Mouse (Mus musculus) heart, embryonic 14.5 days (tissue): ENCODE results near the gene Selenoh. TPM values are rescaled to one million over a fixed set of nuclear protein-coding genes. Genes with fewer than 3 reads are reported as not detected.

Source experiments
- ATAC-seq: fragments of 200-750 bp; cut with Nextera tagmentation; 2 replicates; pipeline ENCODE4 v1.8.0; 2017; ENCODE audit warnings: low read depth, moderate TSS enrichment; ENCODE audit not compliant: insufficient number of reproducible peaks, insufficient read depth, low FRiP score
- H3K27ac ChIP-seq, 2 experiments: fragments of 200-500 bp in 1 of 2; fragments of 300-500 bp in 1 of 2; sonication (generic) in 1 of 2; replicated peaks in 1 of 2; 2 replicates each; pipeline ENCODE4 v1.5.1; 2012 to 2014; ENCODE audit warnings: low read depth in 2 of 2, low read length in 2 of 2, control low read depth in 1 of 2, mild to moderate bottlenecking in 1 of 2, mixed read lengths in 1 of 2; ENCODE audit not compliant: control insufficient read depth in 1 of 2, insufficient read depth in 1 of 2
- H3K27me3 ChIP-seq: fragments of 300-500 bp; sonication (generic); 2 replicates; pipeline ENCODE4 v1.6.1; 2014; ENCODE audit warnings: mild to moderate bottlenecking, low read length, control low read depth; ENCODE audit not compliant: control insufficient read depth, insufficient read depth
- H3K36me3 ChIP-seq: fragments of 300-500 bp; sonication (generic); 2 replicates; pipeline ENCODE4 v1.6.1; 2014; ENCODE audit warnings: mild to moderate bottlenecking, control low read depth, low read length, mixed read lengths; ENCODE audit not compliant: control insufficient read depth, insufficient read depth
- H3K4me1 ChIP-seq, 2 experiments: fragments of 200-500 bp in 1 of 2; fragments of 300-500 bp in 1 of 2; sonication (generic) in 1 of 2; 2 replicates each; pipeline ENCODE4 v1.6.1; 2012 to 2014; ENCODE audit warnings: low read length in 2 of 2, control low read depth in 1 of 2, mixed read lengths in 1 of 2; ENCODE audit not compliant: control insufficient read depth in 2 of 2, insufficient read depth in 2 of 2
- H3K4me2 ChIP-seq: fragments of 300-500 bp; sonication (generic); 2 replicates; pipeline ENCODE4 v1.6.1; 2014; ENCODE audit warnings: mild to moderate bottlenecking, low read length
- H3K4me3 ChIP-seq, 2 experiments: fragments of 200-500 bp in 1 of 2; fragments of 300-500 bp in 1 of 2; sonication (generic) in 1 of 2; 2 replicates each; pipeline ENCODE4 v1.5.1; 2012 to 2014; ENCODE audit warnings: low read length in 2 of 2, mild to moderate bottlenecking in 2 of 2, control low read depth in 1 of 2, low read depth in 1 of 2, moderate library complexity in 1 of 2; ENCODE audit not compliant: control insufficient read depth in 1 of 2, insufficient read depth in 1 of 2
- H3K9ac ChIP-seq: fragments of 300-500 bp; sonication (generic); 2 replicates; pipeline ENCODE4 v1.6.1; 2014; ENCODE audit warnings: mild to moderate bottlenecking, low read length
- H3K9me3 ChIP-seq: fragments of 300-500 bp; sonication (generic); 2 replicates; pipeline ENCODE4 v1.6.1; 2016; ENCODE audit warnings: low read length, control low read depth; ENCODE audit not compliant: control insufficient read depth
- WGBS: fragments of 180-500 bp; shearing (Covaris S2); extraction: QIAGEN DNeasy Blood & Tissue Kit; methylation state at CpG from one replicate; pipeline ENCODE4 v1.1.7; 2014; 5-methylcytosine and 5-hydroxymethylcytosine counted together
- polyA plus RNA-seq: library from polyadenylated mRNA; unstranded; fragments of >200 nt; fragmentation: Nextera tagmentation; extraction: Ambion mirVana; gene quantifications from 2 replicates; pipeline ENCODE4 v1.2.1, GENCODE M21; 2014

Selenoh gene
- polyA plus RNA-seq, 1 experiment from 2014 or later: 271 TPM

DNA sequence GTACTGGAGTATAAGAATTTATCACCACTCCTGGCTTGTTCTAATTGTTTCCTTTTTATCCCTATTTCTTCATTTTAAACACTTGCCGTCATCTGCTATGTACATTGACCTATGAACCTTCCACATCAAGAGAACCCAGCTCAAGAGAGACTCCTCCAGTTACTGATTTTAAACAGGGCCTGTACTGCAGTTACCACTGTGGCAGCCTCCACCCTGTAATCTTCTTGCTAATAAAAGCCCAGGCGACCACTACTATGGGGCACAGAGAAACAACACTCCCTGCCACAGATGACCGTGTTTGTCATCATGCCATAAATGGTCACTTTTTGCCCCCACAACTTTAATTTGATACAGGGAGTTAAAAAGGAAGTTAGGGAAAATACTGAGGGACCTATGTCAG, 43.5 kb downstream of the Selenoh start:
- peaks cover 14 to 59% of the 10 kb centered on the region in 2 experiments for H3K4me1 ChIP-seq
- H3K27ac ChIP-seq: peak overlapping the region; percentile 51 to 61
- no peak for ATAC-seq
- H3K9ac ChIP-seq: peak overlapping the region; percentile 18; the same call in 1 of the 2 replicates
- 19% methylated on average over 3 of the region's 3 CpGs for WGBS
- H3K4me2 ChIP-seq: peak overlapping the region; percentile 27
- no peak overlapping the region for H3K4me3 ChIP-seq
- no peaks in the 10 kb centered on the region for H3K9me3 ChIP-seq
- no peaks in the 10 kb centered on the region for H3K27me3 ChIP-seq
- peaks cover 40% of the 10 kb centered on the region for H3K36me3 ChIP-seq

- H3K9me3 ChIP-seq: no peaks in the 10 kb centered on the region
- WGBS: 51% methylated on average over 7 of the region's 7 CpGs
- H3K9ac ChIP-seq: no peak overlapping the region
- H3K4me3 ChIP-seq: no peak overlapping the region
- 0 out of 2 replicates have a peak overlapping the region, but pooled peaks have one; percentile 9 for H3K4me2 ChIP-seq
- H3K36me3 ChIP-seq: peaks cover 46% of the 10 kb centered on the region
- H3K27ac ChIP-seq: peak overlapping the region in 1 of 2 experiments; percentile 61; a peak in 3 of 4 replicates
- no peak for ATAC-seq
- H3K4me1 ChIP-seq: peaks cover 12 to 54% of the 10 kb centered on the region in 2 experiments
- H3K27me3 ChIP-seq: no peaks in the 10 kb centered on the region
These were observed 44.1 kb downstream of the Selenoh start for GRCm38 (mm10) chr2:84626366-84626975.

- H3K4me1 ChIP-seq: peaks cover 12 to 57% of the 10 kb centered on the region in 2 experiments
These were observed 46.4 kb downstream of the Selenoh start for GRCm38 (mm10) chr2:84624201-84624600.

DNA sequence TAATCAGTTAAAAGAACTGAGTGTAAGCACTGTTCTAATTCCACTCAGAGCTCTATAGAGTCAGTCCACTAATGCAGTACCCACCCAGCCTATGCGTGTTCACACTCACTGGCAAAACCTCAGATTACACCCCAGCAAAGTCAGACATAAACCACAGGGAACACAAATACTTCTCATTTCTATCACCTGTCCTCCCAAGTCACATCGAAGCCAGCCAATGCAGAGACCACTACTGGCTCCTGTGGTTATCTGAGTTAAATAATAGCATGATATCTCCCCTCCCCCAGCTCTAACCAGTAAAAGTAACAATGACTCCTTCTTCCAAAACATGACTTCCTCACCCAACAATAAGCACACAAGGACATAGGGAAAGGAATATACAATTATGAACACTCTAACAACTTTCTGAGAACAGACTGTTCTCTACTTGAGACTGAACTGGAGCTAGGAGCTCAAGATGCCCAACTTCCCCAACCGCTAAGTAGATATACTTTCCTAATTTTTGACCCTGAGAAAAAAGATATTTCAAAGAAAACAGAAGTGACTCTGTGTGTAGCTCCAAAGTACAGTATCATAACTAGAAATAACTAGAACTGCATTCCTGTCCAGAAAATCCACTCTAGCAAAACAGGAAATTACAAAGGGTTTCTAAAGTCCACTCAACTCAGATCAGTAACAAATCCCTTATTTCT, 47.0 kb downstream of the Selenoh start:
- H3K36me3 ChIP-seq: peaks cover 67% of the 10 kb centered on the region
- WGBS: 68% methylated on average over 3 of the region's 3 CpGs
- H3K4me3 ChIP-seq: no peak overlapping the region
- H3K27ac ChIP-seq: no peak overlapping the region; a peak in 1 of 4 replicates
- H3K27me3 ChIP-seq: no peaks in the 10 kb centered on the region
- ATAC-seq: no peak
- no peaks in the 10 kb centered on the region for H3K9me3 ChIP-seq
- no peak overlapping the region for H3K4me2 ChIP-seq
- peaks cover 12 to 58% of the 10 kb centered on the region in 2 experiments for H3K4me1 ChIP-seq
- H3K9ac ChIP-seq: no peak overlapping the region

More at GRCm38 (mm10) chr2:84624201-84624600, 46.4 kb downstream of the Selenoh start:
- Histone ChIP-seq H3K9me3 (no peaks in the 10 kb centered on the region), H3K36me3 (peaks cover 65% of the 10 kb centered on the region), H3K4me3 (no peak overlapping the region), H3K27me3 (no peaks in the 10 kb centered on the region), H3K4me2 (no peak overlapping the region), H3K27ac (no peak overlapping the region), H3K9ac (no peak overlapping the region)
- WGBS: 90% methylated on average over 17 of the region's 17 CpGs
- ATAC-seq: no peak

DNA sequence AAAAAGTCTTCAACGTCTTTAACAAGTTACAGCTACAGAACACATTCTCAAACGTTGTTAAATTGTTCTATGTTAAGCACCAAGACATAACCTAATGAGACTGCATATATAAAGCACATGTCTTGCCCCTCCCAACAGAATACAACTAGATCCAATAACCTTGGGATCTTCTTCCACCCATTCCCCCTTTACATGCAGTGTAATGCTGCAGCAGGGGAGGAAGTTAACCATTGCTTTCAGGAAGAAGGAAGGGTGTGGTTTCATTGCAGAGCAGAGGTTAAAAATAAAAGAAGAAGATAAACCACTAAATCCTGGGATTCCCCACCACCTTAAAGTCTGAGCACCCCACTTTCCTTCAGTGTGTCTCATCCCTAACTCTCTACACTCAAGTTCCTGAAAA, 47.9 kb downstream of the Selenoh start:
- H3K4me1 ChIP-seq: peaks cover 12 to 53% of the 10 kb centered on the region in 2 experiments
- no peak overlapping the region; the same call in 1 of the 2 replicates for H3K9ac ChIP-seq
- H3K27me3 ChIP-seq: no peaks in the 10 kb centered on the region
- H3K27ac ChIP-seq: 0 out of 4 replicates have a peak overlapping the region, but pooled peaks of 1 of the 2 experiments have one; percentile 19
- H3K4me2 ChIP-seq: no peak overlapping the region
- peaks cover 69% of the 10 kb centered on the region for H3K36me3 ChIP-seq
- H3K9me3 ChIP-seq: no peaks in the 10 kb centered on the region
- WGBS: 76% methylated on average over 2 of the region's 2 CpGs
- no peak overlapping the region for H3K4me3 ChIP-seq
- no peak for ATAC-seq

DNA sequence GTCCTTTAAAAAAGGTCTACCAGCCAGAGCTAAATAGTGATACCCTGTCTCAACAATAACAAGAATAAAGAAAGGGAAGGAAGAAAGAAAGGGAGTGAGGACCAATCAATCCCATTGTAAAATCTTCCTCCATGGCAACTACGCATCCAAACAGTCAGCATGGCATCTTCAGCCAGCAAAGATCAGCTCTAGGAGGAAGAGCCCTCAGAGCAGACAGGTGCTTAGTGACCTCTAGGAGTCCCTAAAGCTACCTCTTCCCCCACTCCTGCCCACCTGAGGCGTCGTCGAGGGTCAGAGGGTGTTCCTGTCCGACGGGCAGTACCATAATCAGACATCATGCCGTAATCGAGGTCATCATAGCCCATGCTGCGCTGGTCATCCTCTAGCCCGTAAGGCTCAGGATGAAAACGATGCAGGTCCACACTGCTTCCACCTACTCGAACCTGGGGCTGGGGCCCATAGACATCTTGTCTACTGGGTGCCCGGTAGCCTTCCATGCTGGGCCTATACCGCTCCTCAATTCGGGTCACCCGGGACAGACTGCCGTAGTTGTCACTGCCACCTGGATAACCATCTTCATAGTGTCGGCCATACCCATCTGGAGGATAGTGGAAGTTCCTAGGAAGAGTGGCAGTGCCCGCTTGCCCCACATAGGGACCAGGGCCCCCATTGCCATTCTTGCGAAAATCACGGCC, 50.8 kb downstream of the Selenoh start:
- WGBS: 93% methylated on average over 21 of the region's 21 CpGs
- no peaks in the 10 kb centered on the region for H3K27me3 ChIP-seq
- H3K4me1 ChIP-seq: peaks cover 5 to 34% of the 10 kb centered on the region in 2 experiments; a peak in 3 of 4 replicates
- H3K4me3 ChIP-seq: no peak overlapping the region
- no peak overlapping the region for H3K4me2 ChIP-seq
- H3K9ac ChIP-seq: no peak overlapping the region
- peaks cover 91% of the 10 kb centered on the region for H3K36me3 ChIP-seq
- ATAC-seq: no peak
- H3K27ac ChIP-seq: peak overlapping the region in 1 of 2 experiments; percentile 75; a peak in 1 of 4 replicates
- H3K9me3 ChIP-seq: no peaks in the 10 kb centered on the region
